16 mouse cellular contexts compared by ENCODE assay signal in the genomic region with DNA sequence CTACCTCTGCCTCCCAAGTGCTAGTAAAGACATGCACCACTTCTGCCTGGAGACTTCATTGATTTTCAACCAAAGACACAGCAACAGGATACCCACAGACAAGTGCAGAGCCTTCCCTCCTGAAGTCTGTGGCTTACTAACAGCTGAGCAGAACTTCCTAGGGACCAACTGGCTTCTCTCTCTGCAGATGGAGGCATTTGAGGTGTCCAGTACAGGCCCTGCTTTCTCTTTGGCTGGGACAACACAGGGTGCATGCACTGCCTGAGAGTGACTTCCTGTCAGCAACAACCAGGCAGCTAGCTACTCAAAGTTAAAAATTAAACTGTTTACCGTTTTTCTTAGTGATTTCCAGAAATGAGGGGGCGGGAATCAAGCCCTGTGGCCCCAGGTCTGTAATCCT. TPM values are rescaled to one million over a fixed set of nuclear protein-coding genes. Genes with fewer than 3 reads are reported as not detected.
DNase-seq lines count a peak whose midpoint lies in the region; ATAC-seq and TF ChIP-seq lines count a peak whose summit lies in the region.
"Had no signal": no experiment of that assay in that cellular context is flagged by ENCODE, and none has a peak within 500 bp of the region (broad histone marks: within the 10 kb centered on the region; RNA-seq: fewer than 3 reads in every experiment).

No protein-coding gene starts in this region.

- no peak overlapping the region for H3ac ChIP-seq in myocyte (ENCODE audit: control insufficient read depth, insufficient read length)

- no peaks in the 10 kb centered on the region for H3K27me3 ChIP-seq in kidney, embryonic 15.5 days
- no peaks in the 10 kb centered on the region for H3K27me3 ChIP-seq in myocyte (ENCODE audit: control insufficient read depth, insufficient read depth, insufficient read length)
- H3K27me3 ChIP-seq: embryonic facial prominence, embryonic 12.5 days; heart, embryonic 15.5 days had no signal

- no peak overlapping the region for H3K4me3 ChIP-seq in kidney, embryonic 15.5 days (replicated peaks)
- no peak overlapping the region for H3K4me3 ChIP-seq in myocyte
- H3K4me3 ChIP-seq: embryonic facial prominence, embryonic 12.5 days; heart, embryonic 15.5 days had no signal

- ATAC-seq in kidney, embryonic 15.5 days (replicated peaks; ENCODE audit: low FRiP score), result 0 out of 2 replicates have a peak, but pooled peaks have one; percentile 52
- peak; percentile 77 for ATAC-seq in CD4-positive, CD25-positive, alpha-beta regulatory T cell, adult 4 months

- H3K79me2 ChIP-seq in myocyte (ENCODE audit: control insufficient read depth, insufficient read depth), result no peaks in the 10 kb centered on the region

- WGBS in kidney, embryonic 15.5 days, result 39% methylated on average over 2 of the region's 2 CpGs

- H3K4me2 ChIP-seq in kidney, embryonic 15.5 days, result no peak overlapping the region
- no peak overlapping the region for H3K4me2 ChIP-seq in myocyte (ENCODE audit: low read depth)
- H3K4me2 ChIP-seq: embryonic facial prominence, embryonic 12.5 days; heart, embryonic 15.5 days; hindbrain, embryonic 14.5 days; lung, embryonic 14.5 days had no signal

- H3K36me3 ChIP-seq in kidney, embryonic 15.5 days, result no peaks in the 10 kb centered on the region
- no peaks in the 10 kb centered on the region for H3K36me3 ChIP-seq in myocyte (ENCODE audit: control insufficient read depth, insufficient read depth)
- H3K36me3 ChIP-seq: embryonic facial prominence, embryonic 12.5 days; heart, embryonic 15.5 days had no signal

- DNase-seq in kidney, postnatal 14 days, result no peak
- DNase-seq in induced T-regulatory cell, adult 2 months (ENCODE audit: low read depth), result peak; percentile 72
- DNase-seq in embryo, embryonic 10 days (ENCODE audit: low spot score), result no peak
- DNase-seq in gastrocnemius, postnatal 36 days, result no peak
- DNase-seq: cerebellum, adult 11 months; cerebellum, postnatal 36 days; left cerebral cortex, postnatal 4 days; lung, embryonic 14.5 days; midbrain, embryonic 14.5 days had no signal

- no peak for TF ChIP-seq POLR2A in myocyte (IDR thresholded peaks at IDR 0.05; ENCODE audit: insufficient read length, low read depth)

- peaks cover 24% of the 10 kb centered on the region; the same call in 1 of the 2 replicates for H3K4me1 ChIP-seq in kidney, embryonic 15.5 days

- intact Hi-C loops in gastrocnemius, postnatal 36 days (cut with DNase I), result no loop called here

- peak overlapping the region; percentile 66 for H3K27ac ChIP-seq in kidney, embryonic 15.5 days
- H3K27ac ChIP-seq: embryonic facial prominence, embryonic 12.5 days; heart, embryonic 15.5 days; hindbrain, embryonic 14.5 days; macrophage had no signal

- H3K9ac ChIP-seq in kidney, embryonic 15.5 days, result no peak overlapping the region
- H3K9ac ChIP-seq: embryonic facial prominence, embryonic 12.5 days; heart, embryonic 15.5 days; hindbrain, embryonic 14.5 days; lung, embryonic 14.5 days had no signal

- H3K9me3 ChIP-seq in kidney, embryonic 15.5 days (replicated peaks), result peaks cover 5% of the 10 kb centered on the region
- H3K9me3 ChIP-seq: embryonic facial prominence, embryonic 12.5 days; heart, embryonic 15.5 days had no signal

TF ChIP-seq in myocyte, 11 proteins besides CTCF, POLR2A, EP300 and RAD21:
- TF ChIP-seq MYOD1 (IDR thresholded peaks at IDR 0.05; ENCODE audit: control insufficient read depth in 1 of 3, insufficient read length in 2 of 3, low read depth in 2 of 3) (peak in 2 of 3 experiments; percentile 61 to 64), USF1 (IDR thresholded peaks at IDR 0.05; ENCODE audit: low read depth) (no peak), MYOG (IDR thresholded peaks at IDR 0.05; ENCODE audit: control insufficient read depth in 1 of 3, insufficient read depth in 1 of 3, insufficient read length in 2 of 3, low read depth in 2 of 3) (peak in 2 of 3 experiments; percentile 57 to 84), E2F4 (IDR thresholded peaks at IDR 0.05; ENCODE audit: insufficient read depth) (no peak), MAX (IDR thresholded peaks at IDR 0.05; ENCODE audit: low read depth) (no peak), TCF12 (IDR thresholded peaks at IDR 0.05; ENCODE audit: insufficient read depth, poor library complexity, severe bottlenecking) (peak; percentile 53), REST (IDR thresholded peaks at IDR 0.05; ENCODE audit: insufficient read depth, insufficient read length) (no peak)

RNA-seq across cellular contexts. Expression of a gene that starts 58.3 kb away (rescaled TPM):
- 593 and 603 TPM in 2 replicates for polyA plus RNA-seq in kidney, embryonic 15.5 days (2015; fragmentation: Nextera tagmentation; extraction: Ambion mirVana)
- 100 to 1,000 TPM; 520 to 757 TPM for polyA plus RNA-seq in CD4-positive, CD25-positive, alpha-beta regulatory T cell, adult 4 months (2017; shearing (Covaris generic))
- 123 TPM for polyA plus RNA-seq in myocyte (2012; fragmentation: generic; extraction: Trizol)
- total RNA-seq in gastrocnemius, postnatal 36 days (2021), result 100 to 1,000 TPM in 1 of 2 experiments, 10 to 100 TPM in 1; 68.5 to 119 TPM
